Mouse (Mus musculus) neural tube, embryonic 11.5 days (tissue): ENCODE measurements around the gene Paqr6. TPM values are rescaled to one million over a fixed set of nuclear protein-coding genes. Genes with fewer than 3 reads are reported as not detected.

Experiments
- ATAC-seq: fragments of 200-750 bp; cut with Nextera tagmentation; 2 replicates; pipeline ENCODE4 v1.8.0; 2017; ENCODE audit warnings: moderate number of reproducible peaks, mild to moderate bottlenecking, moderate TSS enrichment, moderate library complexity; ENCODE audit not compliant: insufficient read depth, low FRiP score, low TSS enrichment
- DNase-seq: peaks from one replicate; pipeline ENCODE4 v3.0.0-alpha.2; 2015; ENCODE audit warnings: low spot score
- H3K27ac ChIP-seq: fragments of 300-500 bp; sonication (generic); 2 replicates; pipeline ENCODE4 v1.5.1; 2014; ENCODE audit warnings: low read depth, mild to moderate bottlenecking, low read length
- H3K27me3 ChIP-seq: fragments of 300-500 bp; sonication (generic); 2 replicates; pipeline ENCODE4 v1.6.1; 2014; ENCODE audit warnings: mild to moderate bottlenecking, low read length, mixed read lengths; ENCODE audit not compliant: control insufficient read depth, insufficient read depth
- H3K36me3 ChIP-seq: fragments of 300-500 bp; sonication (generic); 2 replicates; pipeline ENCODE4 v1.6.1; 2014; ENCODE audit warnings: mild to moderate bottlenecking, low read length, moderate library complexity, mixed read lengths; ENCODE audit not compliant: control insufficient read depth, insufficient read depth
- H3K4me1 ChIP-seq: fragments of 300-500 bp; sonication (generic); 2 replicates; pipeline ENCODE4 v1.6.1; 2014; ENCODE audit warnings: low read length, mixed read lengths; ENCODE audit not compliant: control insufficient read depth, insufficient read depth
- H3K4me2 ChIP-seq: fragments of 300-500 bp; sonication (generic); 2 replicates; pipeline ENCODE4 v1.6.1; 2014; ENCODE audit warnings: low read depth, mild to moderate bottlenecking, moderate library complexity
- H3K4me3 ChIP-seq: fragments of 300-500 bp; sonication (generic); 2 replicates; pipeline ENCODE4 v1.5.1; 2014; ENCODE audit warnings: low read depth, low read length
- H3K9ac ChIP-seq: fragments of 300-500 bp; sonication (generic); 2 replicates; pipeline ENCODE4 v1.6.1; 2014; ENCODE audit warnings: mild to moderate bottlenecking, low read length
- H3K9me3 ChIP-seq: fragments of 300-500 bp; sonication (generic); 2 replicates; pipeline ENCODE4 v1.6.1; 2016; ENCODE audit warnings: low read length; ENCODE audit not compliant: control insufficient read depth
- WGBS: fragments of 180-500 bp; shearing (Covaris S2); extraction: QIAGEN DNeasy Blood & Tissue Kit; methylation state at CpG from one replicate; pipeline ENCODE4 v1.1.7; 2014; 5-methylcytosine and 5-hydroxymethylcytosine counted together
- polyA plus RNA-seq: library from polyadenylated mRNA; unstranded; fragments of >200 nt; fragmentation: Nextera tagmentation; extraction: Ambion mirVana; gene quantifications from 2 replicates; pipeline ENCODE4 v1.2.1, GENCODE M21; 2014

Gene Paqr6
- 1.1 and 1.2 TPM in 2 replicates for polyA plus RNA-seq

GRCm38 (mm10) chr3:88364337-88364736 is at the start of gene Paqr6:
Gene Paqr6 (plus strand): TSS chr3:88364584.
- Histone ChIP-seq H3K9ac (no peak within 1 kb of the TSS), H3K27ac (no peak within 1 kb of the TSS), H3K9me3 (no peaks in the 10 kb centered on the region), H3K4me1 (no peaks in the 10 kb centered on the region), H3K36me3 (peaks cover 14% of the 10 kb centered on the region), H3K4me3 (no peak within 1 kb of the TSS), H3K27me3 (peaks cover 15% of the 10 kb centered on the region), H3K4me2 (no peak within 1 kb of the TSS)
- ATAC-seq (no peak), DNase-seq (peak; percentile 48)
- under 1% methylated on average over 14 of the region's 16 CpGs for WGBS

GRCm38 (mm10) chr3:88324951-88325405 is 39.4 kb upstream of the Paqr6 start, which contains the start of gene Glmp:
Gene Glmp (plus strand): TSS chr3:88325023.
- WGBS: 3% methylated on average over 10 of the region's 10 CpGs
- peak within 1 kb of the TSS; percentile 76 for H3K4me2 ChIP-seq
- peak within 1 kb of the TSS; percentile 67 for H3K9ac ChIP-seq
- peak within 1 kb of the TSS; percentile 70 for H3K4me3 ChIP-seq
- ATAC-seq (0 out of 2 replicates have a peak, but pooled peaks have one; percentile 68), DNase-seq (peak; percentile 56)
- peaks cover 23% of the 10 kb centered on the region for H3K36me3 ChIP-seq
- H3K9me3 ChIP-seq: no peaks in the 10 kb centered on the region
- no peak within 1 kb of the TSS for H3K27ac ChIP-seq
- no peaks in the 10 kb centered on the region for H3K27me3 ChIP-seq
- peaks cover 7% of the 10 kb centered on the region; the same call in 1 of the 2 replicates for H3K4me1 ChIP-seq

- Histone ChIP-seq H3K27me3 (no peaks in the 10 kb centered on the region), H3K9me3 (no peaks in the 10 kb centered on the region), H3K27ac (no peak overlapping the region), H3K4me1 (peaks cover 7% of the 10 kb centered on the region; the same call in 1 of the 2 replicates), H3K4me3 (no peak overlapping the region), H3K4me2 (no peak overlapping the region), H3K36me3 (no peaks in the 10 kb centered on the region; the same call in 1 of the 2 replicates), H3K9ac (no peak overlapping the region)
- ATAC-seq (no peak), DNase-seq (no peak)
- 60% methylated on average over 5 of the region's 5 CpGs for WGBS
These were observed 35.4 kb upstream of the Paqr6 start for GRCm38 (mm10) chr3:88328956-88329355.

GRCm38 (mm10) chr3:88331282-88331681 is 33.1 kb upstream of the Paqr6 start:
- Histone ChIP-seq H3K4me3 (no peak overlapping the region), H3K9me3 (no peaks in the 10 kb centered on the region), H3K9ac (no peak overlapping the region), H3K27me3 (no peaks in the 10 kb centered on the region), H3K4me2 (no peak overlapping the region), H3K4me1 (peaks cover 7% of the 10 kb centered on the region; the same call in 1 of the 2 replicates), H3K36me3 (no peaks in the 10 kb centered on the region; the same call in 1 of the 2 replicates), H3K27ac (no peak overlapping the region)
- 25% methylated on average over 2 of the region's 2 CpGs for WGBS
- no peak for DNase-seq
- no peak for ATAC-seq

- Histone ChIP-seq H3K4me2 (no peak overlapping the region), H3K9ac (no peak overlapping the region), H3K27ac (no peak overlapping the region), H3K36me3 (no peaks in the 10 kb centered on the region; the same call in 1 of the 2 replicates), H3K4me1 (peaks cover 10% of the 10 kb centered on the region; the same call in 1 of the 2 replicates), H3K4me3 (no peak overlapping the region), H3K27me3 (no peaks in the 10 kb centered on the region), H3K9me3 (no peaks in the 10 kb centered on the region)
- WGBS: 53% methylated on average over 12 of the region's 12 CpGs
- ATAC-seq (no peak), DNase-seq (peak; percentile 8)
These were observed 30.2 kb upstream of the Paqr6 start for GRCm38 (mm10) chr3:88334029-88334658.

GRCm38 (mm10) chr3:88334902-88335435 is 29.4 kb upstream of the Paqr6 start:
- peaks cover 10% of the 10 kb centered on the region; the same call in 1 of the 2 replicates for H3K4me1 ChIP-seq
- WGBS: 36% methylated on average over 3 of the region's 3 CpGs
- H3K9me3 ChIP-seq: no peaks in the 10 kb centered on the region
- H3K4me2 ChIP-seq: peak overlapping the region; percentile 65
- ATAC-seq (no peak), DNase-seq (peak; percentile 6)
- H3K27ac ChIP-seq: no peak overlapping the region
- H3K9ac ChIP-seq: peak overlapping the region; percentile 80
- H3K36me3 ChIP-seq: no peaks in the 10 kb centered on the region
- H3K4me3 ChIP-seq: peak overlapping the region; percentile 63
- no peaks in the 10 kb centered on the region for H3K27me3 ChIP-seq

- Histone ChIP-seq H3K27me3 (no peaks in the 10 kb centered on the region), H3K27ac (peak overlapping the region; percentile 67), H3K9me3 (no peaks in the 10 kb centered on the region), H3K4me1 (peaks cover 10% of the 10 kb centered on the region; the same call in 1 of the 2 replicates), H3K4me3 (peak overlapping the region; percentile 63), H3K9ac (peak overlapping the region; percentile 80), H3K4me2 (peak overlapping the region; percentile 65), H3K36me3 (no peaks in the 10 kb centered on the region)
- 1% methylated on average over 27 of the region's 27 CpGs for WGBS
- ATAC-seq (peak; percentile 51), DNase-seq (no peak)
These were observed 28.8 kb upstream of the Paqr6 start for GRCm38 (mm10) chr3:88335436-88336053.

GRCm38 (mm10) chr3:88336058-88337013 is 28.0 kb upstream of the Paqr6 start, which contains the start of the genes Tmem79 and Smg5:
Gene Tmem79 (minus strand): TSS chr3:88336148.
Gene Smg5 (plus strand): TSS chr3:88336260.
- no peaks in the 10 kb centered on the region for H3K36me3 ChIP-seq
- H3K4me1 ChIP-seq: peaks cover 10% of the 10 kb centered on the region; the same call in 1 of the 2 replicates
- H3K27me3 ChIP-seq: no peaks in the 10 kb centered on the region
- H3K27ac ChIP-seq: peak within 1 kb of the TSS; percentile 67
- peak within 1 kb of the TSS; percentile 80 for H3K9ac ChIP-seq
- peak; percentile 92 for ATAC-seq
- H3K4me3 ChIP-seq: peak within 1 kb of the TSS; percentile 63
- WGBS: 2% methylated on average over 46 of the region's 66 CpGs
- no peaks in the 10 kb centered on the region for H3K9me3 ChIP-seq
- DNase-seq: peak; percentile 94
- H3K4me2 ChIP-seq: peak within 1 kb of the TSS; percentile 65
